Mouse (Mus musculus) lung, postnatal 25 days (tissue): ENCODE measurements at regions not wholly inside any gene's neighbourhood (a gene's known extent, or its start where the extent isn't known, plus 50 kb on each side); places are given as distances from the start of the nearest gene placed in this dataset.
A peak's percentile ranks its signal among the peaks of the same experiment; 100 is the strongest.

Source experiments
- DNase-seq: peaks from one replicate; pipeline ENCODE4 v3.0.0; 2022; ENCODE audit warnings: low spot score

GRCm38 (mm10) chr11:89247991-89248390 is 54.1 kb downstream of the Nog start:
- no peak for DNase-seq

- peak; percentile 2 for DNase-seq
These were observed 58.8 kb downstream of the Nog start for GRCm38 (mm10) chr11:89243370-89243769.

- no peak for DNase-seq
These were observed 60.0 kb downstream of the Nog start for GRCm38 (mm10) chr11:89242130-89242529.

- no peak for DNase-seq
These were observed 62.2 kb downstream of the Nog start for GRCm38 (mm10) chr11:89239891-89240290.

- no peak for DNase-seq
These were observed 65.2 kb downstream of the Nog start for GRCm38 (mm10) chr11:89236904-89237303.

- no peak for DNase-seq
These were observed 69.2 kb downstream of the Nog start for GRCm38 (mm10) chr11:89232884-89233480.

GRCm38 (mm10) chr11:89229726-89230125 is 72.4 kb downstream of the Nog start:
- DNase-seq: no peak

GRCm38 (mm10) chr11:89213204-89213603 is 88.9 kb downstream of the Nog start:
- DNase-seq: no peak

- no peak for DNase-seq
These were observed 92.6 kb downstream of the Nog start for GRCm38 (mm10) chr11:89209531-89209950.

- DNase-seq: no peak
These were observed 93.1 kb downstream of the Nog start for GRCm38 (mm10) chr11:89209072-89209471.

GRCm38 (mm10) chr11:89206788-89207187 is 95.3 kb downstream of the Nog start:
- DNase-seq: no peak

- DNase-seq: no peak
These were observed 97.1 kb downstream of the Nog start for GRCm38 (mm10) chr11:89204948-89205545.

GRCm38 (mm10) chr11:89200458-89200857 is 101.7 kb downstream of the Nog start:
- no peak for DNase-seq

- DNase-seq: peak; percentile 28
These were observed 109.3 kb downstream of the Nog start for GRCm38 (mm10) chr11:89192815-89193214.

- peak; percentile 87 for DNase-seq
These were observed 113.4 kb downstream of the Gm525 start for GRCm38 (mm10) chr11:89186911-89187621.

GRCm38 (mm10) chr11:89185862-89186261 is 112.2 kb downstream of the Gm525 start:
- DNase-seq: no peak

- no peak for DNase-seq
These were observed 107.8 kb downstream of the Gm525 start for GRCm38 (mm10) chr11:89181471-89181870.

GRCm38 (mm10) chr11:89178436-89178835 is 104.8 kb downstream of the Gm525 start:
- DNase-seq: no peak

- DNase-seq: no peak
These were observed 101.9 kb downstream of the Gm525 start for GRCm38 (mm10) chr11:89175511-89175910.

- DNase-seq: no peak
These were observed 101.3 kb downstream of the Gm525 start for GRCm38 (mm10) chr11:89174967-89175366.

- DNase-seq: peak; percentile 76
These were observed 91.6 kb downstream of the Gm525 start for GRCm38 (mm10) chr11:89165278-89165677.

GRCm38 (mm10) chr11:89153466-89154406 is 80.1 kb downstream of the Gm525 start:
- no peak for DNase-seq
